Mouse (Mus musculus) neutrophil, adult 65 days (primary cell): ENCODE results near the gene Pcdh15. TPM values are rescaled to one million over a fixed set of nuclear protein-coding genes. Genes with fewer than 3 reads are reported as not detected.

Experiments
- total RNA-seq: library from RNA; stranded (reverse); gene quantifications from 2 replicates; pipeline ENCODE4 v1.2.4, GENCODE M21; 2023

Pcdh15 gene
- total RNA-seq = not detected in 2 replicates

GRCm38 (mm10) chr10:73098966-73099845 lies at the start of gene Pcdh15:
Gene Pcdh15, plus strand, starts transcription at chr10:73099342.

